Mouse (Mus musculus) kidney, embryonic 14.5 days (tissue): Measurements from ENCODE around the gene Olfr417. TPM values are rescaled to one million over a fixed set of nuclear protein-coding genes. Genes with fewer than 3 reads are reported as not detected.

ENCODE experiments used
- polyA plus RNA-seq: library from polyadenylated mRNA; unstranded; fragments of >200 nt; fragmentation: Nextera tagmentation; extraction: Ambion mirVana; gene quantifications from 2 replicates; pipeline ENCODE4 v1.2.1, GENCODE M21; 2014

Olfr417 gene
- polyA plus RNA-seq, 1 experiment from 2014 or later: not detected

Other genes with a start within 250 kb of the Olfr417 start
- gene Olfr231, start 244.0 kb upstream of the Olfr417 start, polyA plus RNA-seq: not detected in 2 replicates
- gene Olfr424, start 233.6 kb upstream of the Olfr417 start, polyA plus RNA-seq: not detected in 2 replicates
- not detected in 2 replicates for gene Olfr420, start 209.5 kb upstream of the Olfr417 start, polyA plus RNA-seq
- gene Spta1, start 192.3 kb upstream of the Olfr417 start, polyA plus RNA-seq: 0.19 and 0.39 TPM in 2 replicates
- not detected in 2 replicates for gene Olfr419, start 113.1 kb upstream of the Olfr417 start, polyA plus RNA-seq
- gene Mptx1, start 34.6 kb upstream of the Olfr417 start, polyA plus RNA-seq: not detected in 2 replicates
- not detected in 2 replicates for gene Olfr248, start 25.9 kb downstream of the Olfr417 start, polyA plus RNA-seq
- gene Olfr414, start 58.9 kb downstream of the Olfr417 start, polyA plus RNA-seq: not detected in 2 replicates
- gene Olfr220, start 77.0 kb downstream of the Olfr417 start, polyA plus RNA-seq: not detected in 2 replicates
- 0.93 and 1.6 TPM in 2 replicates for gene Fmn2, start 136.7 kb downstream of the Olfr417 start, polyA plus RNA-seq